In genomic region chr5:96878851-96879540, GRCm38 (mm10) we compare ENCODE assay signal across 16 mouse cellular contexts.
DNase-seq lines count a peak whose midpoint lies in the region; ATAC-seq and TF ChIP-seq lines count a peak whose summit lies in the region.
"Had no signal": no experiment of that assay in that cellular context is flagged by ENCODE, and none has a peak within 500 bp of the region (broad histone marks: within the 10 kb centered on the region; RNA-seq: fewer than 3 reads in every experiment).

No protein-coding gene starts in this region.

- TF ChIP-seq EP300 in liver, postnatal 0 days (IDR thresholded peaks at IDR 0.05; ENCODE audit: low read depth): no peak

- WGBS in liver, embryonic 11.5 days: 62% methylated on average over 11 of the region's 11 CpGs
- WGBS in liver, postnatal 0 days (ENCODE audit: insufficient replicate concordance): 65% methylated on average over 11 of the region's 11 CpGs
- 92% methylated on average over 11 of the region's 11 CpGs for WGBS in midbrain, embryonic 10.5 days

- H3K9ac ChIP-seq in liver, embryonic 11.5 days (ENCODE audit: low read depth, low read length): no peak overlapping the region
- H3K9ac ChIP-seq in liver, postnatal 0 days (replicated peaks): no peak overlapping the region
- H3K9ac ChIP-seq: embryonic facial prominence, embryonic 15.5 days; hindbrain, embryonic 12.5 days; limb, embryonic 12.5 days had no signal

- H3K36me3 ChIP-seq in liver, embryonic 11.5 days (ENCODE audit: control insufficient read depth, insufficient read depth, low read length): no peaks in the 10 kb centered on the region
- no peaks in the 10 kb centered on the region for H3K36me3 ChIP-seq in liver, postnatal 0 days (replicated peaks; ENCODE audit: insufficient read depth, low read length)
- no peaks in the 10 kb centered on the region for H3K36me3 ChIP-seq in midbrain, embryonic 10.5 days
- H3K36me3 ChIP-seq: embryonic facial prominence, embryonic 15.5 days; hindbrain, embryonic 12.5 days; limb, embryonic 12.5 days had no signal

- H3K4me3 ChIP-seq in liver, embryonic 11.5 days (ENCODE audit: low read depth, low read length): no peak overlapping the region
- H3K4me3 ChIP-seq in liver, postnatal 0 days (ENCODE audit: low read depth, low read length): no peak overlapping the region
- no peak overlapping the region for H3K4me3 ChIP-seq in midbrain, embryonic 10.5 days
- H3K4me3 ChIP-seq: embryonic facial prominence, embryonic 15.5 days; hindbrain, embryonic 12.5 days; left cerebral cortex, adult 2 months; limb, embryonic 12.5 days had no signal

- DNase-seq in liver, embryonic 11.5 days (ENCODE audit: low spot score): no peak
- no peak for DNase-seq in liver, postnatal 0 days
- peak; percentile 68 for DNase-seq in naive thymus-derived CD4-positive, alpha-beta T cell, adult 2 months (ENCODE audit: low read depth)
- peak; percentile 21 to 39 for DNase-seq in thymus, postnatal 36 days
- DNase-seq in midbrain, embryonic 10.5 days (ENCODE audit: low spot score): no peak
- DNase-seq in adrenal gland, adult 2 months: no peak
- no peak for DNase-seq in heart, postnatal 25 days (ENCODE audit: low spot score)
- DNase-seq: adrenal gland, postnatal 25 days; cerebellum, adult 11 months had no signal

- H3K4me1 ChIP-seq in liver, embryonic 11.5 days (replicated peaks; ENCODE audit: control insufficient read depth, insufficient read depth, low read length): no peaks in the 10 kb centered on the region
- no peaks in the 10 kb centered on the region for H3K4me1 ChIP-seq in liver, postnatal 0 days (ENCODE audit: insufficient read depth)
- H3K4me1 ChIP-seq in midbrain, embryonic 10.5 days: no peaks in the 10 kb centered on the region; the same call in 1 of the 2 replicates
- H3K4me1 ChIP-seq: embryonic facial prominence, embryonic 15.5 days; hindbrain, embryonic 12.5 days; limb, embryonic 12.5 days had no signal

- peak; percentile 32 for ATAC-seq in liver, embryonic 11.5 days (replicated peaks; ENCODE audit: low FRiP score)
- no peak for ATAC-seq in liver, postnatal 0 days
- peak; percentile 24 to 41; a peak in 2 of 4 replicates for ATAC-seq in hematopoietic stem cell, adult 5-6 weeks (replicated peaks in 1 of 2; ENCODE audit: insufficient read depth in 1 of 2, low FRiP score in 2 of 2, low TSS enrichment in 1 of 2, low read depth in 1 of 2, poor library complexity in 2 of 2, severe bottlenecking in 2 of 2)
- ATAC-seq: midbrain, embryonic 16.5 days had no signal

- no peak for TF ChIP-seq CTCF in liver, postnatal 0 days (IDR thresholded peaks at IDR 0.05; ENCODE audit: low read depth)

- H3K27ac ChIP-seq in liver, embryonic 11.5 days (ENCODE audit: low read depth, low read length): no peak overlapping the region
- no peak overlapping the region for H3K27ac ChIP-seq in liver, postnatal 0 days (ENCODE audit: low read depth)
- H3K27ac ChIP-seq in midbrain, embryonic 10.5 days (replicated peaks): no peak overlapping the region
- H3K27ac ChIP-seq: embryonic facial prominence, embryonic 15.5 days; hindbrain, embryonic 12.5 days; left cerebral cortex, adult 2 months; limb, embryonic 12.5 days; stomach, postnatal 0 days had no signal

- intact Hi-C loops in heart, postnatal 25 days (cut with DNase I): no loop called here

- H3K9me3 ChIP-seq in liver, embryonic 11.5 days (ENCODE audit: control insufficient read depth, low read length): 0 out of 2 replicates have a peak, but pooled peaks cover 2% of the 10 kb centered on the region
- peaks cover 3% of the 10 kb centered on the region; the same call in 1 of the 2 replicates for H3K9me3 ChIP-seq in liver, postnatal 0 days (ENCODE audit: low read length)
- H3K9me3 ChIP-seq in midbrain, embryonic 10.5 days (replicated peaks): peaks cover 6% of the 10 kb centered on the region; the same call in 1 of the 2 replicates
- H3K9me3 ChIP-seq: limb, embryonic 12.5 days had no signal

- no peaks in the 10 kb centered on the region for H3K27me3 ChIP-seq in liver, embryonic 11.5 days (replicated peaks; ENCODE audit: control insufficient read depth, insufficient read depth, low read length)
- no peaks in the 10 kb centered on the region for H3K27me3 ChIP-seq in liver, postnatal 0 days (ENCODE audit: insufficient read depth, low read length)
- no peaks in the 10 kb centered on the region for H3K27me3 ChIP-seq in midbrain, embryonic 10.5 days (ENCODE audit: low read depth, poor library complexity, severe bottlenecking)
- H3K27me3 ChIP-seq: embryonic facial prominence, embryonic 15.5 days; hindbrain, embryonic 12.5 days; limb, embryonic 12.5 days had no signal

- H3K4me2 ChIP-seq in liver, embryonic 11.5 days: no peak overlapping the region
- no peak overlapping the region for H3K4me2 ChIP-seq in liver, postnatal 0 days (ENCODE audit: low read depth, low read length)
- H3K4me2 ChIP-seq: embryonic facial prominence, embryonic 15.5 days; hindbrain, embryonic 12.5 days; limb, embryonic 12.5 days had no signal

Comparison
In these comparisons a context has a peak if more than half of its experiments do, and no peak if none do; other contexts are left out.
1. DNase-seq: peak in naive thymus-derived CD4-positive, alpha-beta T cell, adult 2 months (single experiment) and thymus, postnatal 36 days (2 of 2); none in liver, embryonic 11.5 days (single experiment), liver, postnatal 0 days (single experiment), midbrain, embryonic 10.5 days (single experiment), adrenal gland, adult 2 months (single experiment) and heart, postnatal 25 days (single experiment).